Mouse (Mus musculus): ENCODE results near the gene Hapln2. TPM values are rescaled to one million over a fixed set of nuclear protein-coding genes. Genes with fewer than 3 reads are reported as not detected.

Hapln2 gene
- polyA plus RNA-seq, 1 experiment = not detected

DNA sequence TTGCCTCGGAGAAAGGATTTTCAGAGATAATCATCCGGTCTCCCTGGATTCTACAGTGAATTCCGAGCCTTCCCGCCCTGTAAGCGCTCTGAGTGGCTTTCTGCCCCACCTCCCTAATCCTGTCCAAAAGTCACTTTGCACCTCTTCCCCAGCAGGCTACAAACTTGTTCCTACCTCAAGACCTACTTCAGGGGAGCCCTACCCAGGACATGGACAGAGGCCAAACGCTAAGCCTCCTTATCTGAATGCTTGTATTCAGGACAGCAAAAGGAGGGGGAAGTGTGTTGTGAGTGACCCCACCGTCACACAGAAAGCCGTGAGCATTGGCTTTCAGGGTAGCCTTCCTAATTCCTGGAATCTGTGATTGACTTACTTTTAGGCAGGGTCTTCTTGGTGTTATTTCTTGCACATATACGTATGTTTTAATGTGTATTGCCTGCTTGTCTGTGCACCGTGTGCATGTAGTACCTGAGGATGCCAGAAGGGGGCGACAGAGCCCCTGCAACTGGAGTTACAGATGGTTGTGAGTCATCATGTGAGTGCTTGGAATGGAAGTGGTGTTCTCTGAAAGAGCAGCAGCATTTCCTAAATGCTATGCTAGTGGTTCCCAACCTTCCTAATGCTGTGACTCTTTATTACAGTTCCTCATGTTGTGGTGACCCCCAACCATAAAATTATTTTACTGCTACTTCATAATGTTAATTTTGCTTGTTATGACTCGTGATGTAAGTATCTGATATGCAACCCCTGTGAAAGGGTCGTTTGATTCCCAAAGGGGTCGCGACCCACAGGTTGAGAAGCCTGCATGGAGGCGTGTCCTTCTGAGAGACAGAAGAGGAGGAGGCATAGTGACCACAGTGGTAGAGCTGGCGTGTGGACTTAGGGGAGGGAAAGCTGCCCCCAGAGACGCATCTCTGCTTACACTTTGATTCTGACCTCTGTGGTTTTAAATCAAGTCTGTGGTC lies 21.3 kb downstream of the Hapln2 start:
- H3K4me3 ChIP-seq (replicated peaks) = no peak overlapping the region
- TF ChIP-seq GATA1 (IDR thresholded peaks at IDR 0.05; ENCODE audit: borderline replicate concordance, low read length) = no peak
- TF ChIP-seq FLI1 (IDR thresholded peaks at IDR 0.05; ENCODE audit: low read length) = no peak
- H3K27me3 ChIP-seq (replicated peaks) = peaks cover 61% of the 10 kb centered on the region
- H3K4me1 ChIP-seq = no peaks in the 10 kb centered on the region
- H3K9me3 ChIP-seq = peaks cover 22% of the 10 kb centered on the region
- no peaks in the 10 kb centered on the region for H3K36me3 ChIP-seq (replicated peaks; ENCODE audit: low read length)

DNA sequence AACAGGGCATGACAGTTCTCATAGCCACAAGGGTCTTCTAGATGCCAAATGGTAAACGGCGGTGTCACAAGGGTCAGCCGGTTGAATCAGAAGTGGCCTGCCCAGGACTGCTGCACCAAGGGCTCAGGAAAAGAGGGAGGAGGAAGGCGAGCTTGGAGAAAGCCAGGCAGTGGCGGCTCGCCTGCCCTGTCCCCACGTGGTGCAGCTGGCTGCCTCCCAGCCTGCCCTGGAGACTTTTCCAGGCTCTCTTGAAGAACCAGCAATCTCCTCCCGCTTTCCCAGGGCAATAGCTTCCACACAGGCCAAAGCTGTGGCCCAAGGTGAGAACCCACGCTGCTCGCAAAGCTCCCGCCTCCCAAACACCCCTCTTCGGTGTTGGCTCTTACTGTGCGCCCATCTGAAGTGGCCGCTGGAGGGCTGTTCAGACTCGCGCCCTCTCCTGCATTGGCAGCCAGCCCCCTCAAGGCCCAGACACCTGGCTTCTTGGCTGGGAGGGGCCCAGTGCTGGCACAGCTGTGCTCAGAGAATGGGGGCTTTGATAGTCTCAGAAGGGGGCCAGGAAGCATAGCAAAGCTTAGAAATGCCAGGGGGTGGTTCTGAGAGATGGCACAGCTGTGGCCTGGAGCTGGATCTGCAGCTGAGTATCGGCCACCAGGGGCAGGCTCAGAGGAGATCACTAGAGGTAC lies 24.9 kb downstream of the Hapln2 start:
- Histone ChIP-seq H3K36me3 (replicated peaks; ENCODE audit: low read length) (no peaks in the 10 kb centered on the region), H3K4me1 (peaks cover 26% of the 10 kb centered on the region), H3K27me3 (replicated peaks) (peaks cover 84% of the 10 kb centered on the region), H3K4me3 (replicated peaks) (no peak overlapping the region), H3K9me3 (peaks cover 22% of the 10 kb centered on the region)
- no peak for TF ChIP-seq FLI1 (IDR thresholded peaks at IDR 0.05; ENCODE audit: low read length)
- TF ChIP-seq GATA1 (IDR thresholded peaks at IDR 0.05; ENCODE audit: borderline replicate concordance, low read length) = no peak

DNA sequence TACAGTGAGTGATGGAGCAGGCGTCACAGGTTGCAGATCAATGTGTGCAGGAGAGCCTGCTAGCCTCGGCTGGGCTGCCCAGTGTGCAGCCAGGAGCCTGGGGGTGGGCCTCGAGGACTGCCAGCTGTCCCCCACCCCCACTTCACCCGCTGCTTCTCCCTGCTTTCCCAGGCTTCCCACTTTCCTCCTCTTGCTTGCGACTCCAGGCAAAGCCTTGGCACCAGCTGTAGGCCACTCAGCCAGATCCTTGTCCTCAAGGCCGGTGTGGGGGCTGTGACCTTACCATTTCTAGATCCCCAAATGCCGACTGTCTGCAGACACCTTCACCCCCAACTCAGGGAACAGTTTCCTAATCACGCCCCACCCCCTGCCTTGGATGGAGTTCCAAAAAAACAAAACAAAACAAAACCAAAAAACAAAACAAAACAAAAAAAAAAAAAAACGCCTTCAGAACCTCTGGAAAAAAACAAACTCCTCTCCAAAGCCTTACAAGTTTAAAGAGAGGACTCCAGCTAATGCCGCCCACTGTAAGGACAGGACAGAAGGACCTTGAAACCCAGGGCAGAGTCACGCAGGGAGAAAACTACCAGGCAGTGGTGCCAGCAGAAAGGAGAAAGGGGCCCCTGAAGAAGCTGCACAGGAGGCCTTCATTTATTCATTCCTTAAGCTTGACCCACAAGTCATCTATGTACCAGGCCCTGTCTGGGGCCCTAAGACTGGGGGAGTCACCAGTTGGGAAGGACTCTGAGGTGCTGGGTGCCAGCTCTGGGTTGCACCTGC lies 26.4 kb downstream of the Hapln2 start:
- H3K27me3 ChIP-seq (replicated peaks) = peaks cover 91% of the 10 kb centered on the region
- TF ChIP-seq FLI1 (IDR thresholded peaks at IDR 0.05; ENCODE audit: low read length) = no peak
- TF ChIP-seq GATA1 (IDR thresholded peaks at IDR 0.05; ENCODE audit: borderline replicate concordance, low read length) = no peak
- no peak overlapping the region for H3K4me3 ChIP-seq (replicated peaks)
- H3K36me3 ChIP-seq (replicated peaks; ENCODE audit: low read length) = no peaks in the 10 kb centered on the region
- peaks cover 36% of the 10 kb centered on the region for H3K4me1 ChIP-seq
- H3K9me3 ChIP-seq = peaks cover 15% of the 10 kb centered on the region

GRCm38 (mm10) chr3:88000181-88000580 lies 27.2 kb downstream of the Hapln2 start, which contains the start of gene Bcan:
Gene Bcan, minus strand, starts transcription at chr3:88000230.
- peaks cover 91% of the 10 kb centered on the region for H3K27me3 ChIP-seq (replicated peaks)
- H3K9me3 ChIP-seq = peaks cover 7% of the 10 kb centered on the region; the same call in 1 of the 2 replicates
- H3K4me3 ChIP-seq (replicated peaks) = peak within 1 kb of the TSS; percentile 51
- TF ChIP-seq GATA1 (IDR thresholded peaks at IDR 0.05; ENCODE audit: borderline replicate concordance, low read length) (no peak), FLI1 (IDR thresholded peaks at IDR 0.05; ENCODE audit: low read length) (no peak)
- H3K4me1 ChIP-seq = peaks cover 36% of the 10 kb centered on the region
- no peaks in the 10 kb centered on the region for H3K36me3 ChIP-seq (replicated peaks; ENCODE audit: low read length)

GRCm38 (mm10) chr3:87999243-87999895 lies 28.0 kb downstream of the Hapln2 start:
- Histone ChIP-seq H3K36me3 (replicated peaks; ENCODE audit: low read length) (no peaks in the 10 kb centered on the region), H3K9me3 (peaks cover 7% of the 10 kb centered on the region; the same call in 1 of the 2 replicates), H3K4me3 (replicated peaks) (peak overlapping the region; percentile 51), H3K27me3 (replicated peaks) (peaks cover 95% of the 10 kb centered on the region), H3K4me1 (peaks cover 36% of the 10 kb centered on the region)
- no peak for TF ChIP-seq FLI1 (IDR thresholded peaks at IDR 0.05; ENCODE audit: low read length)
- TF ChIP-seq GATA1 (IDR thresholded peaks at IDR 0.05; ENCODE audit: borderline replicate concordance, low read length) = no peak

DNA sequence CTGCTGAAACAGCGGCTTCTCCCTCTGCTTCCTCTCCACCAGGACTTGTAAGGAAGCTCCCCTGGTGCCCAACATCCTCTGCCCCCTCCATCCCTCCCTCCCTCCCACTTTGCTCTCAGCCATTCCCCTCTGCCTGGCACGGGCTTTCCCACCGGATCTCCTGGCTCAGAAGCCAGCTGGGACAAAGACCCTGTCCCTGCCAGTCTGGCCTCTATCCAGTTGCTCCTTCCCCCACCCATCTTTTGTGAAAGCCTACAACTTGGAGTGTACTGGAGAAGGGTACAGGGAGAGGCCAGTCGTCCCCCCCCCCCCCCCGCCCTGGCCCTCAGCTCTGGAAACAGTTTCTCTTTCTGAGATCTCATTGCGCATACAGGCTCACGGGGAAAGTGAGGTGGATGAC lies 28.6 kb downstream of the Hapln2 start:
- H3K9me3 ChIP-seq = peaks cover 7% of the 10 kb centered on the region; the same call in 1 of the 2 replicates
- TF ChIP-seq GATA1 (IDR thresholded peaks at IDR 0.05; ENCODE audit: borderline replicate concordance, low read length) = no peak
- no peak for TF ChIP-seq FLI1 (IDR thresholded peaks at IDR 0.05; ENCODE audit: low read length)
- H3K4me1 ChIP-seq = peaks cover 36% of the 10 kb centered on the region
- peaks cover 98% of the 10 kb centered on the region for H3K27me3 ChIP-seq (replicated peaks)
- no peak overlapping the region for H3K4me3 ChIP-seq (replicated peaks)
- H3K36me3 ChIP-seq (replicated peaks; ENCODE audit: low read length) = no peaks in the 10 kb centered on the region

GRCm38 (mm10) chr3:87996971-87997614 lies 30.3 kb downstream of the Hapln2 start:
- no peak for TF ChIP-seq FLI1 (IDR thresholded peaks at IDR 0.05; ENCODE audit: low read length)
- no peak for TF ChIP-seq GATA1 (IDR thresholded peaks at IDR 0.05; ENCODE audit: borderline replicate concordance, low read length)
- H3K4me3 ChIP-seq (replicated peaks) = peak overlapping the region; percentile 85
- peaks cover 42% of the 10 kb centered on the region for H3K4me1 ChIP-seq
- no peaks in the 10 kb centered on the region for H3K9me3 ChIP-seq
- no peaks in the 10 kb centered on the region for H3K36me3 ChIP-seq (replicated peaks; ENCODE audit: low read length)
- H3K27me3 ChIP-seq (replicated peaks) = peaks cover 97% of the 10 kb centered on the region

DNA sequence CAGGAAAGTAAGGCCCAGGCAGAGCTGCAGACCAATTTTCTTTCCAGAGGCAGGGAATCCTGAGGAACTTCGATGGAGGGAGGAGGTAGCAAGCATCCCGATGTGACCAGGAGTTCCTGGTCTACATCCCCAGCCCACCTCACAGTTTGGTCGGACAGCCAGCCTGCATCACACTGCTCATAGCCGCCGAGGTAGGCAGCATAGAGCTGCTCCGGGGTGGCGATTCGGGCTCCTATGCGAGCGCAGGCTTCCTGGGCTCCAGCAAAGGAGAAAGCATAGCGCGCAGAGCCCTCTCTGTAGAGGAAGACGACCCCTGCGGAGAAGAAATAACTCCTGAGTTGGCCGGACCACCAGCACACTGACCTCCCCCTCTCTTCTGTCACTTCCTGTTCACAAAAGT lies 31.0 kb downstream of the Hapln2 start:
- Histone ChIP-seq H3K9me3 (no peaks in the 10 kb centered on the region), H3K36me3 (replicated peaks; ENCODE audit: low read length) (no peaks in the 10 kb centered on the region), H3K4me1 (peaks cover 42% of the 10 kb centered on the region), H3K27me3 (replicated peaks) (peaks cover 97% of the 10 kb centered on the region), H3K4me3 (replicated peaks) (no peak overlapping the region)
- TF ChIP-seq GATA1 (IDR thresholded peaks at IDR 0.05; ENCODE audit: borderline replicate concordance, low read length) (no peak), FLI1 (IDR thresholded peaks at IDR 0.05; ENCODE audit: low read length) (no peak)
